Mouse (Mus musculus) CH12.LX (cell line): Measurements from ENCODE around the gene 4930402F06Rik. TPM values are rescaled to one million over a fixed set of nuclear protein-coding genes. Genes with fewer than 3 reads are reported as not detected.

ENCODE experiments used
- DNase-seq: peaks from one replicate; pipeline ENCODE4 v3.0.0-alpha.2; 2013; ENCODE audit errors: extremely low read depth
- H3K27ac ChIP-seq: 2 replicates; pipeline ENCODE4 v1.5.1; 2012; ENCODE audit warnings: low read depth, mild to moderate bottlenecking, control low read depth, moderate library complexity; ENCODE audit not compliant: insufficient read depth
- H3K27me3 ChIP-seq: replicated peaks from 2 replicates; pipeline ENCODE3; 2012; ENCODE audit warnings: inconsistent platforms
- H3K36me3 ChIP-seq, 2 experiments: replicated peaks in 1 of 2; 2 replicates each; pipeline versions ENCODE3 to v1.6.1; 2012; ENCODE audit warnings: inconsistent platforms in 1 of 2, low read length in 1 of 2, mild to moderate bottlenecking in 1 of 2, mixed read lengths in 1 of 2, moderate library complexity in 1 of 2; ENCODE audit not compliant: control insufficient read depth in 1 of 2, insufficient read depth in 1 of 2
- H3K4me1 ChIP-seq, 2 experiments: 2 replicates each; pipeline ENCODE4 v1.6.1; 2012; ENCODE audit warnings: inconsistent platforms in 1 of 2, moderate library complexity in 1 of 2; ENCODE audit not compliant: insufficient read depth in 2 of 2, control insufficient read depth in 1 of 2
- H3K4me2 ChIP-seq: 2 replicates; pipeline ENCODE4 v1.6.1; 2012; ENCODE audit warnings: low read depth, mild to moderate bottlenecking, control low read depth; ENCODE audit not compliant: poor library complexity, insufficient read depth, severe bottlenecking
- H3K4me3 ChIP-seq, 3 experiments: fragments of 150-350 bp in 1 of 3; sonication (generic) in 1 of 3; replicated peaks in 1 of 3; 2 replicates each; pipeline versions ENCODE3 to v1.5.1; 2011 to 2012; ENCODE audit warnings: low read depth in 2 of 3, low read length in 2 of 3, mild to moderate bottlenecking in 2 of 3, moderate library complexity in 2 of 3, control low read depth in 1 of 3, improper control_type of control experiment in 1 of 3, inconsistent platforms in 1 of 3, mixed read lengths in 1 of 3; ENCODE audit not compliant: poor library complexity in 1 of 3
- H3K79me2 ChIP-seq: replicated peaks from 2 replicates; pipeline ENCODE4 v1.6.1; 2012; ENCODE audit warnings: mild to moderate bottlenecking, moderate library complexity; ENCODE audit not compliant: control insufficient read depth, poor library complexity, insufficient read depth, severe bottlenecking; ENCODE audit errors: extremely low read depth
- H3K9ac ChIP-seq: 2 replicates; pipeline ENCODE4 v1.6.1; 2012; ENCODE audit warnings: low read depth, mild to moderate bottlenecking, control low read depth, moderate library complexity; ENCODE audit not compliant: insufficient read depth
- H3K9me3 ChIP-seq: replicated peaks from 2 replicates; pipeline ENCODE3; 2012; ENCODE audit warnings: low read length, inconsistent platforms, mixed read lengths
- CHD1 ChIP-seq: IDR thresholded peaks from 2 replicates; pipeline ENCODE4 v1.6.1; 2012; ENCODE audit warnings: low read depth, low read length, improper control_type of control experiment, inconsistent platforms
- ELF1 ChIP-seq: IDR thresholded peaks from 2 replicates; pipeline ENCODE4 v1.6.1; 2014; ENCODE audit warnings: low read depth, mild to moderate bottlenecking, inconsistent platforms, low read length, improper control_type of control experiment
- ETS1 ChIP-seq: conservative IDR thresholded peaks from 2 replicates; pipeline ENCODE4 v1.6.1; 2012; ENCODE audit warnings: low read depth, mild to moderate bottlenecking, inconsistent platforms, low read length, improper control_type of control experiment, moderate library complexity
- GABPA ChIP-seq: IDR thresholded peaks from 2 replicates; pipeline ENCODE4 v1.6.1; 2012; ENCODE audit warnings: low read depth, low read length, improper control_type of control experiment, inconsistent platforms; ENCODE audit not compliant: insufficient replicate concordance
- HCFC1 ChIP-seq: IDR thresholded peaks from 2 replicates; pipeline ENCODE4 v1.6.1; 2012; ENCODE audit warnings: low read depth, mild to moderate bottlenecking, inconsistent platforms, low read length, improper control_type of control experiment
- IRF4 ChIP-seq: IDR thresholded peaks from 2 replicates; pipeline ENCODE4 v1.6.1; 2014; ENCODE audit warnings: low read depth, mild to moderate bottlenecking, inconsistent platforms, low read length, improper control_type of control experiment
- JUN ChIP-seq: IDR thresholded peaks from 2 replicates; pipeline ENCODE4 v1.6.1; 2011; ENCODE audit warnings: low read depth, mild to moderate bottlenecking, low read length, improper control_type of control experiment, moderate library complexity; ENCODE audit not compliant: insufficient read depth
- JUND ChIP-seq: conservative IDR thresholded peaks from 2 replicates; pipeline ENCODE4 v1.6.1; 2011; ENCODE audit warnings: low read depth, low read length, improper control_type of control experiment
- KAT2A ChIP-seq: IDR thresholded peaks from 2 replicates; pipeline ENCODE4 v1.6.1; 2012; ENCODE audit warnings: low read length, improper control_type of control experiment, inconsistent platforms; ENCODE audit not compliant: insufficient replicate concordance
- MAFK ChIP-seq: IDR thresholded peaks from 2 replicates; pipeline ENCODE4 v1.6.1; 2011; ENCODE audit warnings: low read length, improper control_type of control experiment; ENCODE audit not compliant: insufficient replicate concordance
- MAX ChIP-seq: IDR thresholded peaks from 2 replicates; pipeline ENCODE4 v1.6.1; 2011; ENCODE audit warnings: low read length, improper control_type of control experiment
- MAZ ChIP-seq: IDR thresholded peaks from 2 replicates; pipeline ENCODE4 v1.6.1; 2012; ENCODE audit warnings: low read depth, mild to moderate bottlenecking, inconsistent platforms, low read length, improper control_type of control experiment, moderate library complexity
- MEF2A ChIP-seq: IDR thresholded peaks from 2 replicates; pipeline ENCODE4 v1.6.1; 2014; ENCODE audit warnings: low read depth, mild to moderate bottlenecking, inconsistent platforms, low read length, improper control_type of control experiment, borderline replicate concordance
- MXI1 ChIP-seq: IDR thresholded peaks from 2 replicates; pipeline ENCODE4 v1.6.1; 2011; ENCODE audit warnings: mild to moderate bottlenecking, low read depth, low read length, improper control_type of control experiment
- MYC ChIP-seq: IDR thresholded peaks from 2 replicates; pipeline ENCODE4 v1.6.1; 2011; ENCODE audit warnings: low read depth, mild to moderate bottlenecking, improper control_type of control experiment, low read length
- NELFE ChIP-seq: IDR thresholded peaks from 2 replicates; pipeline ENCODE4 v1.6.1; 2011; ENCODE audit warnings: low read depth, low read length, improper control_type of control experiment
- NRF1 ChIP-seq: IDR thresholded peaks from 2 replicates; pipeline ENCODE4 v1.6.1; 2014; ENCODE audit warnings: low read depth, mild to moderate bottlenecking, inconsistent platforms, low read length, improper control_type of control experiment, moderate library complexity
- POLR2AphosphoS2 ChIP-seq: IDR thresholded peaks from 2 replicates; pipeline ENCODE4 v1.6.1; 2011; ENCODE audit warnings: low read depth, low read length, improper control_type of control experiment
- RAD21 ChIP-seq: IDR thresholded peaks from 2 replicates; pipeline ENCODE4 v1.6.1; 2011; ENCODE audit warnings: low read depth, mild to moderate bottlenecking, low read length, improper control_type of control experiment, moderate library complexity
- RCOR1 ChIP-seq: conservative IDR thresholded peaks from 2 replicates; pipeline ENCODE4 v1.6.1; 2012; ENCODE audit warnings: low read depth, mild to moderate bottlenecking, inconsistent platforms, low read length, improper control_type of control experiment
- SIN3A ChIP-seq: IDR thresholded peaks from 2 replicates; pipeline ENCODE4 v1.6.1; 2012; ENCODE audit warnings: low read length, improper control_type of control experiment, inconsistent platforms
- SMC3 ChIP-seq: IDR thresholded peaks from 2 replicates; pipeline ENCODE4 v1.6.1; 2011; ENCODE audit warnings: low read depth, low read length, improper control_type of control experiment
- UBTF ChIP-seq: IDR thresholded peaks from 2 replicates; pipeline ENCODE4 v1.6.1; 2012; ENCODE audit warnings: low read depth, mild to moderate bottlenecking, inconsistent platforms, low read length, improper control_type of control experiment, moderate library complexity
- USF2 ChIP-seq: conservative IDR thresholded peaks from 2 replicates; pipeline ENCODE4 v1.6.1; 2011; ENCODE audit warnings: low read depth, low read length, improper control_type of control experiment
- ZC3H11A ChIP-seq: IDR thresholded peaks from 2 replicates; pipeline ENCODE4 v1.6.1; 2012; ENCODE audit warnings: low read depth, mild to moderate bottlenecking, inconsistent platforms, low read length, improper control_type of control experiment
- ZKSCAN1 ChIP-seq: IDR thresholded peaks from 2 replicates; pipeline ENCODE4 v1.6.1; 2012; ENCODE audit warnings: low read depth, inconsistent platforms, low read length, improper control_type of control experiment, borderline replicate concordance
- ZMIZ1 ChIP-seq: IDR thresholded peaks from 2 replicates; pipeline ENCODE4 v1.6.1; 2012; ENCODE audit warnings: low read depth, mild to moderate bottlenecking, inconsistent platforms, low read length, improper control_type of control experiment
- ZNF384 ChIP-seq: IDR thresholded peaks from 2 replicates; pipeline ENCODE4 v1.6.1; 2012; ENCODE audit warnings: low read depth, low read length, improper control_type of control experiment, inconsistent platforms
- dilution Hi-C: fragments of 300-500 bp; cut with MboI; formaldehyde crosslinking; loops from 2 replicates; pipeline ENCODE4 v1.14.3; 2020; ENCODE audit warnings: low sequenced_read_pairs; ENCODE audit not compliant: extremely low pct_unique_long_range_greater_than_20kb, extremely low pct_ligation_motif_present
- in situ Hi-C: fragments of 300-500 bp; cut with MboI; formaldehyde crosslinking; loops from 3 replicates; pipeline ENCODE4 v1.14.3; 2019; ENCODE audit warnings: low sequenced_read_pairs, low pct_ligation_motif_present, low pct_unique_long_range_greater_than_20kb, mixed read lengths
- polyA plus RNA-seq: library from polyadenylated mRNA; unstranded; fragments of >175 nt; gene quantifications from 2 replicates; pipeline ENCODE4 v1.2.1, GENCODE M21; 2012; ENCODE audit warnings: low read depth; ENCODE audit not compliant: insufficient read length
- total RNA-seq, 2 experiments: library from RNA; depleted of rRNA; stranded (reverse); fragments of 300-350 nt in 1 of 2; fragments of >200 nt in 1 of 2; gene quantifications; 2 replicates each; pipeline ENCODE4 v1.2.3; 2012 to 2014

4930402F06Rik gene
- total and polyA plus RNA-seq, 3 experiments: not detected

DNA sequence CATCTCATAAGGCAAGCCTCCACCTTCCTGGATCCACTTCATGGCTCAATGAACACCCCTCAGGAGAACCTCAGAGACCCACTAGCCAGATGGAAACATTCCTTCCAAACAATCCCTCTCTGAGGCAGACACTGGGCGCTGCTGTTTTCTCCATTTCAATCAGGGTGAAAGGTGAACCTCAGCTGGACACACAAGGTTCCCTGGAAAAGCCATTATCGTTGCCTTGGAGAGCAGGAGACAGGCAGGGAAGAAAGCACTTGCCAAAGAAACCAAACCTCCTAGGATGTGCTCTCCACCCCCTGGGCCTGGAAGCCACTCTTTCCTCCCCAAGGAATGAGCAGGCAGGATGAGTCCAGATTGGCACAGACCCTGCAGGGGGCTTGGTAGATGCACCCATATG, 30.6 kb upstream of the 4930402F06Rik start:
- H3K9ac ChIP-seq: no peak overlapping the region
- peaks cover 76 to 89% of the 10 kb centered on the region in 2 experiments for H3K36me3 ChIP-seq
- peaks cover 21% of the 10 kb centered on the region for H3K79me2 ChIP-seq
- DNase-seq: no peak
- dilution Hi-C loops (no loop called here), in situ Hi-C loops (no loop called here)
- no peak overlapping the region for H3K27ac ChIP-seq
- no peak overlapping the region for H3K4me2 ChIP-seq
- no peak overlapping the region for H3K4me3 ChIP-seq
- H3K4me1 ChIP-seq: peaks cover 18 to 31% of the 10 kb centered on the region in 2 experiments
- no peaks in the 10 kb centered on the region for H3K27me3 ChIP-seq
- TF ChIP-seq IRF4 (no peak), MAZ (no peak), GABPA (no peak), HCFC1 (no peak), POLR2AphosphoS2 (no peak), MEF2A (no peak), NELFE (no peak), USF2 (no peak), ZNF384 (no peak), SIN3A (no peak), NRF1 (no peak), KAT2A (no peak), ETS1 (no peak), MAX (no peak), SMC3 (no peak), RCOR1 (no peak), JUN (no peak)
- no peaks in the 10 kb centered on the region for H3K9me3 ChIP-seq

DNA sequence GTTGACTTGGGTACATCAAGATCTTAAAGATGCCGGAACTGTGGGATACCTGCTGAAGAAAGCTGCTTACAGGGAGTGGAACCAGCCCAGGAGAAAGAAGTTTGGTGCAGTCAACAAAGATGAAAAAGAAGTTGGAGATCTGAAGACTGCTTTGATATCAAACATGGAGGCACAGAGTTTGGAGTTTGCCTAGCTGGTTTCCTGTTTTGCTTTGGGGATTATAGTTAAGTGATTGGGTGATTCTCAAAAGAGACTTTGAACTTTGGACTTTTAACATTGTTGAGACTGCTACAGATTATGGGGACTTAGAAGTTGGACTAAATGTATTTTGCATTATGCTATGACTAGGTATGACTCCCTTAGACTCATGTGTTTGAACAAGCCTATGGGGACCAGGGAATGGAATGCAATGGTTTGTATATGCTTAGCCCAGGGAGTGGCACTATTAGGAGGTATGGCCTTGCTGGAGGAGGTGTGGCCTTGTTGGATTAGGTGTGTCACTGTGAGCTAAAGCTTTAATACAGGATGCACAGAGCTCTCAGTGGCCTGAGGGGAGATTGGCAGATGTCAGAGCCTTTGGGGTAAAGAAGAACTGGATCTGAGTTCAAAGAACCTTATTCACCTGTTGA, 26.9 kb upstream of the 4930402F06Rik start:
- H3K36me3 ChIP-seq: peaks cover 83 to 94% of the 10 kb centered on the region in 2 experiments
- no peak for TF ChIP-seq MAFK
- TF ChIP-seq ETS1: no peak
- no peak for TF ChIP-seq JUND
- no peak for TF ChIP-seq JUN
- TF ChIP-seq ZNF384: no peak
- no peak for TF ChIP-seq KAT2A
- no peak for TF ChIP-seq UBTF
- TF ChIP-seq SIN3A: no peak
- TF ChIP-seq ELF1: no peak
- no peak for TF ChIP-seq ZMIZ1
- TF ChIP-seq NRF1: no peak
- TF ChIP-seq ZKSCAN1: no peak
- TF ChIP-seq CHD1: no peak
- no peak for TF ChIP-seq POLR2AphosphoS2
- no peak for TF ChIP-seq NELFE
- no peak for TF ChIP-seq SMC3
- no peak for TF ChIP-seq ZC3H11A
- no peak for TF ChIP-seq MXI1
- TF ChIP-seq RAD21: no peak
- no peak for TF ChIP-seq MYC
- dilution Hi-C loops: no loop called here
- H3K27me3 ChIP-seq: no peaks in the 10 kb centered on the region
- in situ Hi-C loops: no loop called here
- no peak for DNase-seq
- H3K4me2 ChIP-seq: no peak overlapping the region
- H3K27ac ChIP-seq: no peak overlapping the region
- H3K4me3 ChIP-seq: no peak overlapping the region
- H3K79me2 ChIP-seq: peaks cover 12% of the 10 kb centered on the region
- peaks cover 7 to 32% of the 10 kb centered on the region in 2 experiments for H3K4me1 ChIP-seq
- H3K9ac ChIP-seq: no peak overlapping the region
- peaks cover 15% of the 10 kb centered on the region for H3K9me3 ChIP-seq
